Comparison of ENCODE assay signal across 30 mouse cellular contexts in the genomic region with DNA sequence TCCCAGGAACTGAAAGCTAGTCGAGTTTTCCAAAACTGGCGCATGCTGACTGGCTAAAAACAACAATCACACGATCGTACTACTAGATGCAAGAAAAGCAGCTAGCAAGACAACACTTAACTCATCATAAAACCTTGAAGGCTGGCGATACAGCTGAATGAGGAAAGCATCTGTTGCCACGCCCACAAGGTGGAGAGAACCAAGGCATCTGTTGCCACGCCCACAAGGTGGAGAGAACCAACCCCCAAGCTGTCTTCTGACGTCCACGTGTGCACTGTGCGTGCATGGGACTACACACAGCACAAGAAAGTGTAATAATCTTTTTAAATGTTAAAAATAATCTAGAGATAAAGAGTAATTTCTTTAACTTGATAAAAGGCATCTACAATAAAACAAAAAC. TPM values are rescaled to one million over a fixed set of nuclear protein-coding genes. Genes with fewer than 3 reads are reported as not detected.
DNase-seq lines count a peak whose midpoint lies in the region; ATAC-seq and TF ChIP-seq lines count a peak whose summit lies in the region.
"Had no signal": no experiment of that assay in that cellular context is flagged by ENCODE, and none has a peak within 500 bp of the region (broad histone marks: within the 10 kb centered on the region; RNA-seq: fewer than 3 reads in every experiment).

No protein-coding gene starts in this region.

- no peaks in the 10 kb centered on the region for H3K27me3 ChIP-seq in hindbrain, embryonic 11.5 days (ENCODE audit: control insufficient read depth, insufficient read depth, low read length)
- H3K27me3 ChIP-seq in thymus, adult 2 months (ENCODE audit: control insufficient read depth, insufficient read depth, low read length), result no peaks in the 10 kb centered on the region
- H3K27me3 ChIP-seq: CH12.LX; embryonic facial prominence, embryonic 13.5 days; embryonic facial prominence, embryonic 15.5 days; Patski had no signal

- no peak for ATAC-seq in hindbrain, embryonic 11.5 days (ENCODE audit: low FRiP score)
- ATAC-seq: activated CD4-positive, CD25-positive, alpha-beta regulatory T cell, adult 4 months; CD4-positive, CD25-positive, alpha-beta regulatory T cell, adult 4 months; forebrain, embryonic 14.5 days; forebrain, embryonic 16.5 days; Patski had no signal

- WGBS in hindbrain, embryonic 11.5 days, result 82% methylated on average over 10 of the region's 10 CpGs
- 90% methylated on average over 10 of the region's 10 CpGs for WGBS in thymus, adult 2 months

- intact Hi-C loops in left cerebral cortex, postnatal 4 days (cut with DNase I), result no loop called here

- no peak overlapping the region for H3K27ac ChIP-seq in hindbrain, embryonic 11.5 days (ENCODE audit: low read depth, low read length)
- no peak overlapping the region for H3K27ac ChIP-seq in thymus, adult 2 months (ENCODE audit: control insufficient read depth, insufficient read depth, low read length)
- H3K27ac ChIP-seq: embryonic facial prominence, embryonic 13.5 days; embryonic facial prominence, embryonic 15.5 days; forebrain, embryonic 10.5 days had no signal

- H3K4me1 ChIP-seq in hindbrain, embryonic 11.5 days (replicated peaks; ENCODE audit: control insufficient read depth, insufficient read depth, low read length), result no peaks in the 10 kb centered on the region
- H3K4me1 ChIP-seq in thymus, adult 2 months (replicated peaks; ENCODE audit: control insufficient read depth, insufficient read depth, low read length), result no peaks in the 10 kb centered on the region
- H3K4me1 ChIP-seq: embryonic facial prominence, embryonic 13.5 days; embryonic facial prominence, embryonic 15.5 days; forebrain, embryonic 10.5 days had no signal

- H3K9me3 ChIP-seq in hindbrain, embryonic 11.5 days (ENCODE audit: control insufficient read depth, low read length), result no peaks in the 10 kb centered on the region
- H3K9me3 ChIP-seq: embryonic facial prominence, embryonic 13.5 days; embryonic facial prominence, embryonic 15.5 days had no signal

- no peak overlapping the region for H3K9ac ChIP-seq in hindbrain, embryonic 11.5 days (ENCODE audit: low read depth, low read length)
- H3K9ac ChIP-seq: embryonic facial prominence, embryonic 13.5 days; embryonic facial prominence, embryonic 15.5 days had no signal

- no peaks in the 10 kb centered on the region for H3K36me3 ChIP-seq in hindbrain, embryonic 11.5 days (ENCODE audit: control insufficient read depth, insufficient read depth, low read length)
- H3K36me3 ChIP-seq in thymus, adult 2 months (ENCODE audit: control insufficient read depth, insufficient read depth, low read length), result no peaks in the 10 kb centered on the region
- H3K36me3 ChIP-seq: embryonic facial prominence, embryonic 13.5 days; embryonic facial prominence, embryonic 15.5 days; forebrain, embryonic 10.5 days had no signal

- no peak for TF ChIP-seq CTCF in thymus, adult 2 months (IDR thresholded peaks at IDR 0.05; ENCODE audit: borderline replicate concordance, control insufficient read depth, extremely low read depth, insufficient read depth, low read length, poor library complexity)

- peak; percentile 48 for DNase-seq in heart, adult 11 months
- DNase-seq in heart, adult 9 months (ENCODE audit: low spot score in 2 of 2), result no peak
- DNase-seq in ES-CJ7 (ENCODE audit: low read depth, low spot score) (peak; percentile 74), R1 (ENCODE audit: low read depth, low spot score) (peak; percentile 87)
- DNase-seq in brain, adult 2 months (ENCODE audit: low read depth, low spot score), result peak; percentile 20
- no peak for DNase-seq in left cerebral cortex, postnatal 4 days
- DNase-seq in hindbrain, embryonic 11.5 days (ENCODE audit: low spot score), result no peak
- no peak for DNase-seq in thymus, adult 2 months
- DNase-seq: adrenal gland, adult 8-10 months; adrenal gland, postnatal 14 days; adrenal gland, postnatal 36 days; B cell, adult 2 months; cerebellum, adult 11 months; cerebellum, adult 18-20 months; cerebellum, adult 8-10 months; cerebellum, adult 9-11 months; cerebellum, postnatal 14 days; cerebellum, postnatal 36 days; embryo, embryonic 11 days had no signal

- no peak overlapping the region for H3K4me3 ChIP-seq in hindbrain, embryonic 11.5 days (ENCODE audit: low read depth, low read length)
- H3K4me3 ChIP-seq in thymus, adult 2 months (ENCODE audit: control insufficient read depth, insufficient read depth, low read length), result no peak overlapping the region
- H3K4me3 ChIP-seq: embryonic facial prominence, embryonic 13.5 days; embryonic facial prominence, embryonic 15.5 days; erythroblast, embryonic 14.5 days; forebrain, embryonic 10.5 days had no signal

- no peak for TF ChIP-seq POLR2A in thymus, adult 2 months (IDR thresholded peaks at IDR 0.05; ENCODE audit: control insufficient read depth, extremely low read depth, insufficient read depth, low read length, poor library complexity)

- no peak overlapping the region for H3K4me2 ChIP-seq in hindbrain, embryonic 11.5 days (replicated peaks; ENCODE audit: low read depth, low read length)
- H3K4me2 ChIP-seq: embryonic facial prominence, embryonic 13.5 days; embryonic facial prominence, embryonic 15.5 days had no signal

RNA-seq across cellular contexts. Expression of gene Pgam2, which starts 9.8 kb away (rescaled TPM):
- 1 to 10 TPM; 1.6 TPM for total RNA-seq in left cerebral cortex, postnatal 4 days (2021)
- 7.9 and 8.5 TPM in 2 replicates for polyA plus RNA-seq in hindbrain, embryonic 11.5 days (2014; fragmentation: Nextera tagmentation; extraction: Ambion mirVana)
- polyA plus RNA-seq in thymus, adult 2 months (2012; rRNA removed), result 11.1 and 38.2 TPM in 2 replicates
- total RNA-seq: adrenal gland, adult 8-10 months; adrenal gland, postnatal 14 days; adrenal gland, postnatal 36 days; common myeloid progenitor, adult 5-6 weeks had no signal
- polyA plus RNA-seq: erythroblast, embryonic 14.5 days had no signal

RNA-seq across cellular contexts. Expression of gene Polm, which starts 24.4 kb away (rescaled TPM):
- total RNA-seq in left cerebral cortex, postnatal 4 days (2021), result 10 to 100 TPM; 16.1 to 16.5 TPM
- 5.6 and 6.9 TPM in 2 replicates for polyA plus RNA-seq in hindbrain, embryonic 11.5 days (2014; fragmentation: Nextera tagmentation; extraction: Ambion mirVana)
- polyA plus RNA-seq in thymus, adult 2 months (2012; rRNA removed), result 56.8 and 63.9 TPM in 2 replicates

RNA-seq across cellular contexts. Expression of gene Dbnl, which starts 25.1 kb away (rescaled TPM):
- 10 to 100 TPM; 89.8 to 92.4 TPM for total RNA-seq in left cerebral cortex, postnatal 4 days (2021)
- 141 and 144 TPM in 2 replicates for polyA plus RNA-seq in hindbrain, embryonic 11.5 days (2014; fragmentation: Nextera tagmentation; extraction: Ambion mirVana)
- polyA plus RNA-seq in thymus, adult 2 months (2012; rRNA removed), result 121 and 136 TPM in 2 replicates

RNA-seq across cellular contexts. Expression of gene Aebp1, which starts 48.4 kb away (rescaled TPM):
- 10 to 100 TPM; 20.4 to 24.8 TPM for total RNA-seq in left cerebral cortex, postnatal 4 days (2021)
- 19.0 and 20.4 TPM in 2 replicates for polyA plus RNA-seq in hindbrain, embryonic 11.5 days (2014; fragmentation: Nextera tagmentation; extraction: Ambion mirVana)
- 18.5 and 22.9 TPM in 2 replicates for polyA plus RNA-seq in thymus, adult 2 months (2012; rRNA removed)
- total RNA-seq: common myeloid progenitor, adult 5-6 weeks had no signal

RNA-seq across cellular contexts. Expression of gene Urgcp, which starts 51.2 kb away (rescaled TPM):
- 10 to 100 TPM; 41.5 to 52.4 TPM for total RNA-seq in left cerebral cortex, postnatal 4 days (2021)
- polyA plus RNA-seq in hindbrain, embryonic 11.5 days (2014; fragmentation: Nextera tagmentation; extraction: Ambion mirVana), result 8.4 and 9.6 TPM in 2 replicates
- 22.2 and 22.4 TPM in 2 replicates for polyA plus RNA-seq in thymus, adult 2 months (2012; rRNA removed)

Comparison
In these comparisons a context has a peak if more than half of its experiments do, and no peak if none do; other contexts are left out.
1. DNase-seq: peak in heart, adult 11 months (single experiment), ES-CJ7 (single experiment), R1 (single experiment) and brain, adult 2 months (single experiment); none in heart, adult 9 months (0 of 2), left cerebral cortex, postnatal 4 days (single experiment), hindbrain, embryonic 11.5 days (single experiment) and thymus, adult 2 months (single experiment).